Mouse (Mus musculus) ES-E14 (cell line): ENCODE measurements around the gene Stat3.

Source experiments
- ZC3H11A ChIP-seq: IDR thresholded peaks from 2 replicates; pipeline ENCODE4 v1.6.1; 2012; ENCODE audit warnings: low read depth, mild to moderate bottlenecking, inconsistent platforms, low read length, borderline replicate concordance
- ZNF384 ChIP-seq: IDR thresholded peaks from 2 replicates; pipeline ENCODE4 v1.6.1; 2012; ENCODE audit warnings: low read depth, low read length, inconsistent platforms

DNA sequence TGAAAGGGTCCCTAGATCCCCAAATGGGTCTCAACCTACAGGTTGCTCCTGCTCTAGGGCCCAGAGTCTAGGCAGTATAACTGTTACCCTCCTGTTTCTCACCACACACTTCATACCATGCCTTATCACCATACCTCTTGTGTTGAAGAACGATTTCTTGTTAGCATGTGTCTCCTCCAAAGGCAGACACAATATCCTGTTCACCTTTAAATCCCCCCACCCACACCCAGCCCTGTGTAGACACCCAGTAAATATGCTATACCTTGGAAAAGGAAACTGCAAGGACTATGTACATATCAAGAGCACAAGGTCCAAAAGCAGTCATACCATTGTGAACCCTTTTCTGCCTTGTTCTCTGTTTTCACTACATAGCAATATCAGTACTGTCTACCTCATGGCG, 87.3 kb downstream of the Stat3 start:
- TF ChIP-seq ZC3H11A (no peak), ZNF384 (no peak)
